Mouse (Mus musculus) cerebellum, postnatal 25 days (tissue): ENCODE data around the gene Pitx3.
"Not testable (repeated sequence)": the region's sequence is repeated elsewhere in the genome, so short reads cannot be mapped to it uniquely, and the experiment has no call there.

Experiments
- DNase-seq, 2 experiments: peaks; one replicate each; pipeline ENCODE4 v3.0.0; 2021; ENCODE audit warnings: mixed read lengths in 2 of 2

Gene Pitx3

GRCm38 (mm10) chr19:46131694-46132525 is 16.2 kb downstream of the Pitx3 start, which contains the start of gene Elovl3:
Elovl3 (plus strand) TSS chr19:46131897.
- peak in 1 of 2 experiments; percentile 20 for DNase-seq

GRCm38 (mm10) chr19:46131283-46131682 is 16.8 kb downstream of the Pitx3 start:
- DNase-seq: no peak

GRCm38 (mm10) chr19:46129737-46130136 is 18.4 kb downstream of the Pitx3 start:
- not testable (repeated sequence) for DNase-seq

- DNase-seq: no peak
Observed at GRCm38 (mm10) chr19:46126301-46126700, 21.8 kb downstream of the Pitx3 start.

- DNase-seq: no peak
Observed at GRCm38 (mm10) chr19:46124651-46125050, 23.5 kb downstream of the Pitx3 start.

- no peak for DNase-seq
Observed at GRCm38 (mm10) chr19:46123876-46124275, 24.2 kb downstream of the Pitx3 start.

GRCm38 (mm10) chr19:46120872-46121271 is 27.3 kb downstream of the Pitx3 start:
- DNase-seq: no peak

GRCm38 (mm10) chr19:46119458-46119857 is 28.7 kb downstream of the Pitx3 start:
- no peak for DNase-seq

- DNase-seq: no peak
Observed at GRCm38 (mm10) chr19:46114617-46115016, 33.5 kb downstream of the Pitx3 start.

- no peak for DNase-seq
Observed at GRCm38 (mm10) chr19:46110781-46111180, 37.3 kb downstream of the Pitx3 start.

- no peak for DNase-seq
Observed at GRCm38 (mm10) chr19:46110214-46110613, 37.9 kb downstream of the Pitx3 start.

GRCm38 (mm10) chr19:46104187-46104557 is 44.0 kb downstream of the Pitx3 start:
- DNase-seq: no peak

GRCm38 (mm10) chr19:46103437-46104186 is 44.5 kb downstream of the Pitx3 start:
- DNase-seq: no peak

- no peak for DNase-seq
Observed at GRCm38 (mm10) chr19:46099561-46099960, 48.6 kb downstream of the Pitx3 start.

- DNase-seq: no peak
Observed at GRCm38 (mm10) chr19:46096396-46096795, 51.7 kb downstream of the Pitx3 start.

GRCm38 (mm10) chr19:46095291-46095690 is 52.8 kb downstream of the Pitx3 start:
- DNase-seq: no peak

- no peak for DNase-seq
Observed at GRCm38 (mm10) chr19:46094144-46094543, 54.0 kb downstream of the Pitx3 start.

- DNase-seq: no peak
Observed at GRCm38 (mm10) chr19:46091641-46092040, 56.5 kb downstream of the Pitx3 start.

GRCm38 (mm10) chr19:46087871-46088270 is 60.3 kb downstream of the Pitx3 start:
- peak; percentile 51 to 55 for DNase-seq

GRCm38 (mm10) chr19:46086337-46086736 is 61.8 kb downstream of the Pitx3 start:
- peak; percentile 49 to 69 for DNase-seq
